ENCODE assay signal across 11 mouse cellular contexts in the genomic region with DNA sequence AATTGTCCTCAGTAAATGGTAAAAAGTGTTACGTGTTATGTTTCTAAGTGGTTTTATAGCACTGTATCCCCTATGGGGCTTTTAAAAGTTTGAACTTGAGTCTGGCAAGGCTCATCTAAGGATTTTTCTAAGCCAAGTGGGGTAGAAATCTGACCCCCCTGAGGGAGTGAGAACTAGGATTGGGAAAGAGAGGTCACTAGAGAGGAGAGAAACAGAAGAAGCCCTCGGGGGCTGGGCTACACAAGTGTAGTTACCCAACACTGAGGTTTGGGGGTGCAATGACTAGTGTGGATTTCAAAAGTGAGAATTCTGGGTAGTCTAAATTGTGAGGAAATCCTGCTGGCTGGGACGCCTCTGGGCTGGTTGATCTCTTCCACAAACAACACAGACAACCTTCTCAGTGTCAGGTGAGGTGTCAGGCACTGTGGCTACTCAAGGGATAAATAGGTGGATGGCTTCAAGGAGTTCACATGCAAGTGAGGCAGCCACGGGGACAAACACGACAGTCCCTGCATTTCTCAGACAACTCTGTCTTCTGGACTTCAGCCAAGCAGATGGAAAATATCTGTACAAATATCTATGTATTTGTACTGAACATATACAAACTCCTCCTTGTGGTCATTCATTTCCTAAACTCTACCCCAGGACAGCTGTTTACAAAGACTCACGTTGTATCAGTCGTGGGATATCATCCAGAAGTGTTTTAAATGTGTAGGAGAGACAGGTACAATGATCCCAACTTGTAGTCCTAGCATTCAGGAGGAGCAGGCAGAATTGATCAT. TPM values are rescaled to one million over a fixed set of nuclear protein-coding genes. Genes with fewer than 3 reads are reported as not detected.
DNase-seq lines count a peak whose midpoint lies in the region; ATAC-seq and TF ChIP-seq lines count a peak whose summit lies in the region.
"Had no signal": no experiment of that assay in that cellular context is flagged by ENCODE, and none has a peak within 500 bp of the region (broad histone marks: within the 10 kb centered on the region; RNA-seq: fewer than 3 reads in every experiment).

No protein-coding gene starts in this region.

- H3K4me3 ChIP-seq in bone marrow, adult 2 months (replicated peaks; ENCODE audit: control insufficient read depth, low read depth, low read length) = no peak overlapping the region
- H3K4me3 ChIP-seq in intestine, postnatal 0 days (ENCODE audit: low read depth, low read length) = no peak overlapping the region
- H3K4me3 ChIP-seq in layer of hippocampus, adult 2 months = no peak overlapping the region

- H3K27me3 ChIP-seq in intestine, postnatal 0 days (replicated peaks; ENCODE audit: control insufficient read depth, insufficient read depth, low read length) = no peaks in the 10 kb centered on the region

- peaks cover 5% of the 10 kb centered on the region; the same call in 1 of the 2 replicates for H3K4me1 ChIP-seq in bone marrow, adult 2 months (ENCODE audit: control insufficient read depth, insufficient read depth, low read length)
- no peaks in the 10 kb centered on the region for H3K4me1 ChIP-seq in intestine, postnatal 0 days (replicated peaks; ENCODE audit: control insufficient read depth, insufficient read depth, low read length)

- no peaks in the 10 kb centered on the region for H3K9me3 ChIP-seq in intestine, postnatal 0 days (ENCODE audit: control insufficient read depth)

- H3K27ac ChIP-seq in bone marrow, adult 2 months (ENCODE audit: control insufficient read depth, insufficient read depth, low read depth, low read length, poor library complexity) = peak overlapping the region; percentile 77
- H3K27ac ChIP-seq in intestine, postnatal 0 days (ENCODE audit: low read depth, low read length) = no peak overlapping the region
- H3K27ac ChIP-seq in layer of hippocampus, adult 2 months = no peak overlapping the region

- no peak for ATAC-seq in intestine, postnatal 0 days
- ATAC-seq: inflammation-experienced regulatory T-cells, adult 6 months had no signal

- TF ChIP-seq POLR2A in bone marrow, adult 2 months (IDR thresholded peaks at IDR 0.05; ENCODE audit: borderline replicate concordance, control insufficient read depth, low read depth, low read length) = no peak

- TF ChIP-seq CTCF in bone marrow, adult 2 months (IDR thresholded peaks at IDR 0.05; ENCODE audit: control insufficient read depth, insufficient read depth, low read length) = no peak
- peak; percentile 23; the same call in 1 of the 2 replicates for TF ChIP-seq CTCF in intestine, postnatal 0 days (IDR thresholded peaks at IDR 0.05; ENCODE audit: low read depth)
- no peak for TF ChIP-seq CTCF in layer of hippocampus, adult 2 months (conservative IDR thresholded peaks at IDR 0.05)

- peak; percentile 86 for DNase-seq in 416B (ENCODE audit: low read depth)
- DNase-seq in lung, postnatal 25 days (ENCODE audit: low spot score) = peak; percentile 40
- no peak for DNase-seq in frontal cortex, postnatal 25 days (ENCODE audit: low spot score in 2 of 2)
- DNase-seq in layer of hippocampus, adult 2 months (ENCODE audit: low spot score in 2 of 2) = no peak
- no peak for DNase-seq in left cerebral cortex, postnatal 25 days (ENCODE audit: low spot score in 2 of 2)
- DNase-seq: embryo, embryonic 11 days; left cerebral cortex, postnatal 4 days; thymus, postnatal 36 days had no signal

- no peak overlapping the region for H3K9ac ChIP-seq in intestine, postnatal 0 days (ENCODE audit: low read depth, low read length)

- 24% methylated on average over 7 of the region's 7 CpGs for WGBS in bone marrow, adult 2 months
- WGBS in intestine, postnatal 0 days = 40% methylated on average over 7 of the region's 7 CpGs

- no peak overlapping the region for H3K4me2 ChIP-seq in intestine, postnatal 0 days (replicated peaks; ENCODE audit: low read depth)

- H3K36me3 ChIP-seq in intestine, postnatal 0 days (ENCODE audit: control insufficient read depth, insufficient read depth) = no peaks in the 10 kb centered on the region

- intact Hi-C loops in left cerebral cortex, postnatal 25 days (cut with DNase I) = no loop called here

RNA-seq across cellular contexts. Expression of gene Ppp1r15b, which starts 10.8 kb away (rescaled TPM):
- polyA plus RNA-seq in bone marrow, adult 2 months (2011; ENCODE audit: insufficient read depth, insufficient read length, low replicate concordance, missing spikeins) = 51.2 and 59.4 TPM in 2 replicates
- polyA plus RNA-seq in intestine, postnatal 0 days (2015; fragmentation: Nextera tagmentation; extraction: Ambion mirVana) = 28.5 and 33.0 TPM in 2 replicates
- 10 to 100 TPM; 38.5 to 39.8 TPM for total RNA-seq in layer of hippocampus, adult 2 months (2021)
- total RNA-seq in left cerebral cortex, postnatal 25 days (2021) = 10 to 100 TPM; 43.4 to 45.7 TPM

RNA-seq across cellular contexts. Expression of gene Plekha6, which starts 43.9 kb away (rescaled TPM):
- 0.84 and 2.1 TPM in 2 replicates for polyA plus RNA-seq in bone marrow, adult 2 months (2011; ENCODE audit: insufficient read depth, insufficient read length, low replicate concordance, missing spikeins)
- 7.5 and 8.0 TPM in 2 replicates for polyA plus RNA-seq in intestine, postnatal 0 days (2015; fragmentation: Nextera tagmentation; extraction: Ambion mirVana)
- total RNA-seq in layer of hippocampus, adult 2 months (2021) = 10 to 100 TPM; 47.6 to 55.0 TPM
- 10 to 100 TPM; 72.2 to 84.2 TPM for total RNA-seq in left cerebral cortex, postnatal 25 days (2021)

Comparison
In these comparisons a context has a peak if more than half of its experiments do, and no peak if none do; other contexts are left out.
1. DNase-seq: peak in 416B (single experiment) and lung, postnatal 25 days (single experiment); none in frontal cortex, postnatal 25 days (0 of 2), layer of hippocampus, adult 2 months (0 of 2) and left cerebral cortex, postnatal 25 days (0 of 2).